Mouse (Mus musculus) left cerebral cortex, adult 11 months (tissue): ENCODE measurements around the gene Sh3pxd2b.

Experiments used
- DNase-seq: peaks from one replicate; pipeline ENCODE4 v3.0.0; 2022; ENCODE audit warnings: low spot score

Sh3pxd2b gene

GRCm38 (mm10) chr11:32373266-32374026 lies 25.8 kb downstream of the Sh3pxd2b start:
- no peak for DNase-seq

- DNase-seq = no peak
Measured at GRCm38 (mm10) chr11:32374027-32374589, 26.5 kb downstream of the Sh3pxd2b start.

DNA sequence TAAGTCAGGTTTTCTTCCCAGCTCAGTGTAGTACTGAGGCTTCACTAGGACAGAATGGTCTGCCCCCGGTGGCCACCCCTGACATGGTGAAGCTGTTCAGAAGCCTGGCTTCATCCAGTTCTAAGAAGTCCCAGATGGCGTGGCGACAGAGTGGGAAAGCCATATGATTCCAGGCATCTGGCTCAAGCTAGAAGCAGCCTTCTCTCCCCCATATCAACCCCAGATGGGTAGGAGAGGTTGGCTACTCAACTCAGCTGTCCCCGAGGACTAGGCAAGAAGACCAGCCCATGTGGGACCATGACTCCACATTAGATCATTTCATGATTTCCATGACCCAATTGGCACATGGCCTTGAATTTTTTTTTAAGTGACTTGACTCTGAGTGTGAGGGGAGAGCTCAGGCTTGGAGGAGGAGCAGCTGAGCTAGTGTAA lies 27.5 kb downstream of the Sh3pxd2b start:
- DNase-seq = no peak

DNA sequence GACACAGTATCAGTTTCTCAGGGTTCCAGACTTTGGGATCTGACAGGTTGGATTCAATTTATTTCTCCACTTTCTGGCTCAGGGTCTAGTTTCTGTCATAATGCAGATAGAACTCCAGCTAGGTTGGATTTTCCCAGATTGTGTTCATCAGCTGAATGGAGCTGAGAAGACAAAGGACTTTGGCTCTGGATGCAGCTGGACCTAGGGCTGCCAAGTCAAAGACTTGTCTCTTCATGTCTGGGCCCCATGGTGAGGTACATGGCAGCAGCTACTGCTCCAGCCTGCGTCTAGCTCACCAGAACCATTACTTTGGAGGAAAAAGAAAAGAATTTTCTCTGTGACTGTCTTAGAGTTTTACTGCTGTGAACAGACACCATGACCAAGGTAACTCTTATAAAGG lies 28.5 kb downstream of the Sh3pxd2b start:
- DNase-seq = no peak

- no peak for DNase-seq
Measured at GRCm38 (mm10) chr11:32379910-32380309, 32.3 kb downstream of the Sh3pxd2b start.

- DNase-seq = peak; percentile 19
Measured at GRCm38 (mm10) chr11:32383341-32384134, 35.9 kb downstream of the Sh3pxd2b start.

DNA sequence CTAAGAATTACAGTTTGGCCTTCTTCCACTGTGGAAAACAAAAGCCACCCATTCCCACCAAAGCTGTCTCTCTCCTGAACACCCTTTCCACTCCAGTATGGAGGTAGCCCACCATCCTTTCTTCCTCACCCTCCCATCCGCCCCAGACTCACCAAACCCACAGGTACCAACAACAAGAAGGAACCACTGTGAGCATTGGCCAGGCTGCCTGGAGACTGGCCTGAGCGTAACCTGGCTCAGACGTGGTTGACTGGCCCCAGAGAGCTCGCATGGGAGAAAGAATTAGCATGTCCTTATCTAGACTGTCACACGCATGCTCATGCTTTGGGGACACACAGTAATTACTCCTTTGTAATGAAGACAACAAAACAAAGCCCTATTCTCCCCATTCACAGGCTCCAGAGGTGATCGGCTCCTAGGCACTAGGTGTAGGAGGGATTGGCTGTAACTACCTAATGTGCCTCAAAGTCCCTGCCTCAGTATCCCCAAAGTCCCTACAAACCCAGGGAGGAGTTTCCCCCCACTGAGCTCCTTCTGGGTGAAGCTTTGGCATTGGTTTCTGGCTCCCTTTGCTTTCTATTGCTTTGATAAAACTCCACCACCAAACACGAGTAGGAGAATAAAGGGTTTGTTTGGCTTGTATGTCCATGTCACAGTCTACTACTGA lies 36.6 kb downstream of the Sh3pxd2b start:
- no peak for DNase-seq

DNA sequence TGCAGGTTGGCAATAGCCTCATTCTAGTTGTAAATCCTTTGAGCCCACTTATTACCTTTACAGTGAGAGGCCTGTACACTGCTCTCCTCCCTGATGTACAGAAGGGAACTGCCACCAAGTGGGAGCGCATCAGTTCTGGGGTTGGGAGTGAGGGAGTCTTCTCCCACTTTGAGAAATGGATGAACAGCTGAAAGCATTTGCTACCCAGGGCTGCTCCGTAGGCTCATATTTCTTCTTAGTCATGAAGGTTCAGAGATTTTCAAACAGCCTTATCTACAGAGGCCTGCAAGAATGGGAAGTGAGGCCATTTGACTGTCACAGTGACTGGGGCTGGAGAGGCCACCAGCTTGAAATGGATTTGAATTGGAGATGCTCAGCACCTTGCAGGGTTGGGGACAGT lies 38.4 kb downstream of the Sh3pxd2b start:
- no peak for DNase-seq

GRCm38 (mm10) chr11:32388064-32388463 lies 40.4 kb downstream of the Sh3pxd2b start:
- DNase-seq = no peak

DNA sequence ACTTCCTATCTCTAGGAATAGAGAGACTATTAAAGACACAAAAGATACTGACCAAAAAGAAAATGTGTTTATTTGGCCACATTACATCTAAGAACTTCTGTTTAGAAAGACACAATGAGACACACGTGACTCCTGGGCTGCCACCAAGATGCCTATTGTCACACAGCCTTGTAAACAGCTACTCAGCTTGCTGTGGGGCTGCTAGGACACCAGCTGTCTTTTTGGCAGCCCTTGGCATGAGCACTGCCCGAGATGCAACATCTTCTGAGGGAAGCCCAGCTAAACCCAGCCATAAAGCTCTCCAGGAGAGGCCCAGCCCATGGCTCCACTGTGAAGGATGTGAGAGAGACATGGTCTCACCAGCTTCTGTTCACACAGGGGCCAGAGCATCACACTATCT lies 45.5 kb downstream of the Sh3pxd2b start:
- no peak for DNase-seq

GRCm38 (mm10) chr11:32395791-32396190 lies 48.2 kb downstream of the Sh3pxd2b start:
- no peak for DNase-seq

DNA sequence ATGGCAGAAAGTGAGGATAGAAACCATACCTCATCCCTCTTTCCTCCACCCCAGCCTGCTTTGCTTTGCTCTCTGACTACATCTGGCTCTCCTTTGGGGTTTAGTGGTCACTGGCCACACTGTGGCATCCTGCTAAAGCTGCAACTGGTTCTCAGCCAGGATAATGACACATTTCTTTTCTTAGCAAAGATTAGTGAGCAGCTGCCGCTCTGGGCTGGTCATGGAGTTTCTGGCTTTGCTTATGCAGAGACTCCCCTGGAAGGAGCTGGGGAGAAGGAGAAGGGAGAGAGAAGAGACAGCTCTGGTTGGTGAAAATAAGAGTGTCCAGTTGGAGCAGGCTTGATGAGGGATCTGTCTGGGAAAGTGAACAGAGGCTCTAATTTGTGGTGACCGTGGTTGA lies 50.8 kb downstream of the Sh3pxd2b start:
- DNase-seq = no peak

GRCm38 (mm10) chr11:32399261-32399660 lies 51.6 kb downstream of the Sh3pxd2b start:
- no peak for DNase-seq

- DNase-seq = peak; percentile 72
Measured at GRCm38 (mm10) chr11:32402712-32403111, 55.1 kb downstream of the Sh3pxd2b start.

DNA sequence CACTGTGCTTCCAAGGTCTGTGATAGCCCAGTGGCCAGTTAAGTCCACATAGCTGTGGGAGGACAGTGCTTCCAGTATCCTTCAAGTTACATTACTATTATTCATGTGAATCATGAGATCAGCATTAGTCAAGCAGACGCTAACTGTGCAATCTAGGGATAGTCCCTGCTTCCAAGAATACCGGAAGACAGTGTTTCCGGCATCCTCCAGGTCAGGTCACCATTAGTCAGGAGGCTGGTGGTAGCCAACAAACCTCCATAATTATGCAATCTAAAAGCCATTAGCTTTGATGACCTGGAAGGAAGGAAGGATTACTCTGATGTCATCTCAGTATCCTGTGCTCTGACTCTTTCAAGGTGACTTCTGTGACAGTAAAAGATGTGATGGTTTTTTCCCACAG lies 57.1 kb downstream of the Sh3pxd2b start:
- no peak for DNase-seq

DNA sequence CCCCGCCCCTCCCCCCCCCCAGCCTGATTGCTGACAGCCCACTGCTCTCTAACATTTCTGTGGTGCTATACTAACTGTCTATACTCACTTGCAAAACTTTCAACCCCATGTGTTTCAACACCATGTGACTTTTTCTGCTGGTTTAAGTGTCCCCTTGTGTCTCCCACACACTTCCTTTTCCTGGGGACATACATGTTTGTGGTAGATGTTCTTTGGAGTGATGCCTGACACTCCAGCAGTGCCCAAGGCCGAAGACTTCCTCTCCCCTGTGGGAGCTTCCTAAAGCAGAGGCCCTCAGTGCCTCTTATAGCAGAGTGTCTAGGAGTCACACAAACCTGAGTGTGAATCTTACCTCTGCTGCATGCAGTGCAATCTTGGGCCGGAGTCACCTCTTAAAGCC lies 60.2 kb downstream of the Sh3pxd2b start:
- no peak for DNase-seq

DNA sequence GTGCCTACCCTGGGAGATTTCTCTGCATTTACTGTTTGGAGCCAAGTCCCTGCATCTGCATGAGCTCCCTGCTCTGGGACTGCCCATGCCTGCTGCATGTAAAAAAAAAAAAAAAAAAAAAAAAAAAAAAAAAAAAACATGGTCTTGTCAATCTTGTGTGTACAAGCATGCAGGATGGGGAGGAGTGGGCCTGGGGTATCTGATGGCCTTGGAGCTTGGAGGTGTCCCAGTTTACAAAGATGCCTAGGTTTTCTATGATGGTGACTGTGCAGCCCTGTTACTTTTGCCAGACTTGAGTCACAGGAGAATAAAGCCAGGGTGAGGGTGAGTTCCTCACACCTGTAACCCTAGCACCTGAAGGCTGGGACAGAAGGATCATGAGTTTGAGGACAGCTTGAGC lies 61.4 kb downstream of the Sh3pxd2b start:
- DNase-seq = no peak

DNA sequence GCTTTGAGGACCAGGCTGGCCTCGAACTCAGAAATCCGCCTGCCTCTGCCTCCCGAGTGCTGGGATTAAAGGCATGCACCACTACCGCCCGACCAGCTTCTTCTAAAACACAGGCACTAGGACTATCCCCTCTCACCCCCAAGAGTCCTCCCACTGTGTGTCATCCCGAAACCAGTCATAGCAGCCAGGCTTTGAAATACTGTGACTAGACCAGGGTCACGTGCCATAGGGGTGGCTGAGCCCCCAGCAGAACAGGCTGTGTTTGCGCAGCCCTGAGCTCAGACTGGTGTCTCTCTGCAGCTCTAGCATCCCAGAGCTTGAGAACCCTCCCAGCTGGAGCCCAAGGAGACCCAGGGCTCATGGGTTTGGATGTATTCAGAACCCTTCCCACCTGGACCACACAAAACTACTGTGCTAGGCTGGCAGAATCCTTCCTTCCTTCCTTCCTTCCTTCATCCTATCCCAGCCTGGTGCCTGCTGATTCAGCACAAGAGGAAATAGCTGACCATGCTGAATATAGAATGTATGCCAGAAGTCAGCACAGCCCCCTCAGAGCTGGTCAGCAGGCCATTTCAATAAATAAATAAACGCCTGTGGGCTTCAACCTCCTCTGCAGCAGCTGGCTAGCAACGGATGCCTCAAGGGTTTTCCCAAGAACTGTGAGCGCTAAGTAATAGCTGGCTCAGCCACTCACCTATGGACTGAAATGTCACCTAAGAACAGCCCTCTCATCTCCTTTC lies 62.4 kb downstream of the Sh3pxd2b start:
- no peak for DNase-seq

- no peak for DNase-seq
Measured at GRCm38 (mm10) chr11:32420001-32420400, 72.4 kb downstream of the Sh3pxd2b start.

DNA sequence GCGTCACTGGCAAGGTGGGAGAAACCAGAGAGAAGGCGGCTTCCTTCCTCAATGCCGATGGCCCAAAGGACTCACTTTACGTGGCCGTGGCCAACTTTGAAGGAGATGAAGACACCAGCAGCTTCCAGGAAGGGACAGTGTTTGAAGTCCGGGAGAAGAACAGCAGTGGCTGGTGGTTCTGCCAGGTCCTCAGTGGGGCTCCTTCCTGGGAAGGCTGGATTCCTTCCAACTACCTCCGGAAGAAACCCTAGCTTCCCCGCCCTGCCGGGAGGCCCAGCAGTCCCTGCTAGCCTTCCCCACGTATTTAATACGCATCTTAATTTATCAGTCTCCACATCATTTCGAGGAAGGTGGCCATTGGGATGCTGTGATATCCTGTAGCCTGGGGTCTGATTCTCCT lies 75.7 kb downstream of the Sh3pxd2b start:
- DNase-seq = no peak

GRCm38 (mm10) chr11:32424600-32424999 lies 77.0 kb downstream of the Sh3pxd2b start:
- no peak for DNase-seq
